Mouse (Mus musculus): Measurements from ENCODE around the gene Tbc1d7. TPM values are rescaled to one million over a fixed set of nuclear protein-coding genes. Genes with fewer than 3 reads are reported as not detected.

The Tbc1d7 gene
- total and polyA plus RNA-seq, 2 experiments from 2014 or later: 40.0 to 84.8 TPM

- DNase-seq (no peak), ATAC-seq (no peak)
- no peak overlapping the region for H3K4me2 ChIP-seq (ENCODE audit: low read depth)
- H3K27ac ChIP-seq (ENCODE audit: low read depth, low read length): no peak overlapping the region
- no peak overlapping the region for H3K9ac ChIP-seq
- H3K4me1 ChIP-seq (ENCODE audit: insufficient read depth): no peaks in the 10 kb centered on the region
- TF ChIP-seq CTCF (IDR thresholded peaks at IDR 0.05; ENCODE audit: low read depth): no peak
- H3K9me3 ChIP-seq (ENCODE audit: low read length): no peaks in the 10 kb centered on the region
- no peak overlapping the region for H3K4me3 ChIP-seq (ENCODE audit: low read depth, low read length)
- H3K36me3 ChIP-seq (ENCODE audit: insufficient read depth): no peaks in the 10 kb centered on the region
- no peaks in the 10 kb centered on the region for H3K27me3 ChIP-seq (ENCODE audit: insufficient read depth, low read length)
- 89% methylated on average over 8 of the region's 8 CpGs for WGBS
Observed at GRCm38 (mm10) chr13:43193932-43194331, 22.6 kb upstream of the Tbc1d7 start.

- Histone ChIP-seq H3K4me1 (ENCODE audit: insufficient read depth) (no peaks in the 10 kb centered on the region), H3K27me3 (ENCODE audit: insufficient read depth, low read length) (no peaks in the 10 kb centered on the region), H3K9ac (no peak overlapping the region), H3K4me3 (ENCODE audit: low read depth, low read length) (no peak overlapping the region), H3K4me2 (ENCODE audit: low read depth) (no peak overlapping the region), H3K9me3 (ENCODE audit: low read length) (no peaks in the 10 kb centered on the region), H3K27ac (ENCODE audit: low read depth, low read length) (no peak overlapping the region), H3K36me3 (ENCODE audit: insufficient read depth) (no peaks in the 10 kb centered on the region)
- 68% methylated on average over 7 of the region's 7 CpGs for WGBS
- DNase-seq: no peak
- TF ChIP-seq CTCF (IDR thresholded peaks at IDR 0.05; ENCODE audit: low read depth): no peak
- ATAC-seq: no peak
Observed at GRCm38 (mm10) chr13:43193266-43193665, 22.0 kb upstream of the Tbc1d7 start.

- Histone ChIP-seq H3K4me3 (ENCODE audit: low read depth, low read length) (no peak overlapping the region), H3K27ac (ENCODE audit: low read depth, low read length) (no peak overlapping the region), H3K4me1 (ENCODE audit: insufficient read depth) (no peaks in the 10 kb centered on the region), H3K9ac (no peak overlapping the region), H3K4me2 (ENCODE audit: low read depth) (peak overlapping the region; percentile 17; the same call in 1 of the 2 replicates), H3K9me3 (ENCODE audit: low read length) (no peaks in the 10 kb centered on the region), H3K36me3 (ENCODE audit: insufficient read depth) (no peaks in the 10 kb centered on the region), H3K27me3 (ENCODE audit: insufficient read depth, low read length) (no peaks in the 10 kb centered on the region)
- DNase-seq: no peak
- no peak for TF ChIP-seq CTCF (IDR thresholded peaks at IDR 0.05; ENCODE audit: low read depth)
- WGBS: 17% methylated on average over 14 of the region's 14 CpGs
- ATAC-seq: no peak
Observed at GRCm38 (mm10) chr13:43191741-43192192, 20.5 kb upstream of the Tbc1d7 start.

GRCm38 (mm10) chr13:43191290-43191689 is 20.0 kb upstream of the Tbc1d7 start:
- no peaks in the 10 kb centered on the region for H3K4me1 ChIP-seq (ENCODE audit: insufficient read depth)
- no peaks in the 10 kb centered on the region for H3K9me3 ChIP-seq (ENCODE audit: low read length)
- DNase-seq: no peak
- 33% methylated on average over 1 of the region's 2 CpGs for WGBS
- H3K36me3 ChIP-seq (ENCODE audit: insufficient read depth): no peaks in the 10 kb centered on the region
- H3K4me2 ChIP-seq (ENCODE audit: low read depth): no peak overlapping the region
- no peak for ATAC-seq
- no peak overlapping the region for H3K4me3 ChIP-seq (ENCODE audit: low read depth, low read length)
- no peaks in the 10 kb centered on the region for H3K27me3 ChIP-seq (ENCODE audit: insufficient read depth, low read length)
- no peak overlapping the region for H3K27ac ChIP-seq (ENCODE audit: low read depth, low read length)
- no peak overlapping the region for H3K9ac ChIP-seq
- no peak for TF ChIP-seq CTCF (IDR thresholded peaks at IDR 0.05; ENCODE audit: low read depth)

- no peak for DNase-seq
- WGBS: over 99% methylated on average over 4 of the region's 4 CpGs
- TF ChIP-seq CTCF (IDR thresholded peaks at IDR 0.05; ENCODE audit: low read depth): no peak
- no peaks in the 10 kb centered on the region for H3K4me1 ChIP-seq (ENCODE audit: insufficient read depth)
- H3K4me2 ChIP-seq (ENCODE audit: low read depth): no peak overlapping the region
- no peak overlapping the region for H3K4me3 ChIP-seq (ENCODE audit: low read depth, low read length)
- no peak overlapping the region for H3K9ac ChIP-seq
- no peak for ATAC-seq
- no peaks in the 10 kb centered on the region for H3K9me3 ChIP-seq (ENCODE audit: low read length)
- H3K27me3 ChIP-seq (ENCODE audit: insufficient read depth, low read length): no peaks in the 10 kb centered on the region
- H3K27ac ChIP-seq (ENCODE audit: low read depth, low read length): no peak overlapping the region
- no peaks in the 10 kb centered on the region for H3K36me3 ChIP-seq (ENCODE audit: insufficient read depth)
Observed at GRCm38 (mm10) chr13:43187736-43188135, 16.4 kb upstream of the Tbc1d7 start.

GRCm38 (mm10) chr13:43183248-43184055 is 12.2 kb upstream of the Tbc1d7 start:
- DNase-seq (no peak), ATAC-seq (peak; percentile 64)
- H3K4me1 ChIP-seq (ENCODE audit: insufficient read depth): no peaks in the 10 kb centered on the region
- H3K36me3 ChIP-seq (ENCODE audit: insufficient read depth): no peaks in the 10 kb centered on the region
- H3K4me2 ChIP-seq (ENCODE audit: low read depth): peak overlapping the region; percentile 45
- H3K27me3 ChIP-seq (ENCODE audit: insufficient read depth, low read length): no peaks in the 10 kb centered on the region
- H3K9ac ChIP-seq: no peak overlapping the region
- WGBS: 27% methylated on average over 8 of the region's 8 CpGs
- TF ChIP-seq CTCF (IDR thresholded peaks at IDR 0.05; ENCODE audit: low read depth): no peak
- H3K4me3 ChIP-seq (ENCODE audit: low read depth, low read length): peak overlapping the region; percentile 25
- no peak overlapping the region for H3K27ac ChIP-seq (ENCODE audit: low read depth, low read length)
- H3K9me3 ChIP-seq (ENCODE audit: low read length): no peaks in the 10 kb centered on the region

GRCm38 (mm10) chr13:43182465-43183201 is 11.3 kb upstream of the Tbc1d7 start:
- Histone ChIP-seq H3K4me1 (ENCODE audit: insufficient read depth) (no peaks in the 10 kb centered on the region), H3K4me3 (ENCODE audit: low read depth, low read length) (peak overlapping the region; percentile 25), H3K9me3 (ENCODE audit: low read length) (no peaks in the 10 kb centered on the region), H3K4me2 (ENCODE audit: low read depth) (peak overlapping the region; percentile 45), H3K27ac (ENCODE audit: low read depth, low read length) (no peak overlapping the region; the same call in 1 of the 2 replicates), H3K9ac (no peak overlapping the region), H3K27me3 (ENCODE audit: insufficient read depth, low read length) (no peaks in the 10 kb centered on the region), H3K36me3 (ENCODE audit: insufficient read depth) (no peaks in the 10 kb centered on the region)
- WGBS: 4% methylated on average over 14 of the region's 14 CpGs
- peak; percentile 95 for TF ChIP-seq CTCF (IDR thresholded peaks at IDR 0.05; ENCODE audit: low read depth)
- peak; percentile 94 for DNase-seq
- peak; percentile 82 for ATAC-seq
